Comparison of ENCODE assay signal across 9 mouse cellular contexts in the genomic region with DNA sequence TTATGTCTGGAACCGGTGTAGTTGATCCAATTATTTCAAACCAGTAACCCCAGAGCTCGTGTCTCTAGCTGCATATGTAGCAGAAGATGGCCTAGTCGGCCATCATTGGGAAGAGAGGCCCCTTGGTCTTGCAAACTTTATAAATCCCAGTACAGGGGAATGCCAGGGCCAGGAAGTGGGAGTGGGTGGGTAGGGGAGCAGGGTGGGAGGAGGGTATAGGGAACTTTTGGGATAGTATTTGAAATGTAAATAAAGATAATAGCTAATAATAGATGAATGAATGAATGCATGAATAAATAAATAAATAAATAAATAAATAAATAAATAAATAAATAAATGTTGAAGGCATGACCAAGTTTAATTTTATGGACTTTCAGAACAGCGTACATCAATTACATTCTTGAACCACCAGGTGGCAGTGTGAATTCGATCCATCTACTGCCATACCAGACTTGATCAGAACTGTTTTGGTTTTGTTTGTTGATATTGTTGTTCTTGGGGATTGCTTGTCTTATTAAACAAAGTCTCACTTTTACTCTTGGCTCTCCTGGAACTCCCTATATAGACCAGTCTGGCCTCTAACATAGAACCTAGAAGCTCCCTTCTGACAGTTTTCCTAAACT. TPM values are rescaled to one million over a fixed set of nuclear protein-coding genes. Genes with fewer than 3 reads are reported as not detected.
DNase-seq lines count a peak whose midpoint lies in the region; ATAC-seq lines count a peak whose summit lies in the region.
"Not testable (repeated sequence)": the region's sequence is repeated elsewhere in the genome, so short reads cannot be mapped to it uniquely, and the experiment has no call there.
"Had no signal": no experiment of that assay in that cellular context is flagged by ENCODE, and none has a peak within 500 bp of the region (broad histone marks: within the 10 kb centered on the region; RNA-seq: fewer than 3 reads in every experiment).

No protein-coding gene starts in this region.

- not testable (repeated sequence) for H3K36me3 ChIP-seq in forebrain, embryonic 15.5 days; hindbrain, embryonic 15.5 days

- H3K9ac ChIP-seq in forebrain, embryonic 15.5 days (replicated peaks); hindbrain, embryonic 15.5 days: not testable (repeated sequence)

- 53% methylated on average over 5 of the region's 5 CpGs for WGBS in forebrain, embryonic 15.5 days
- 58% methylated on average over 5 of the region's 5 CpGs for WGBS in hindbrain, embryonic 15.5 days

- H3K4me1 ChIP-seq in forebrain, embryonic 15.5 days; hindbrain, embryonic 15.5 days (replicated peaks): not testable (repeated sequence)

- H3K27ac ChIP-seq in forebrain, embryonic 15.5 days (replicated peaks); hindbrain, embryonic 15.5 days (replicated peaks): not testable (repeated sequence)

- peak; percentile 54 for DNase-seq in R1 (ENCODE audit: low read depth, low spot score)
- peak; percentile 23 for DNase-seq in cerebellum, adult 9-10 months
- peak; percentile 5 for DNase-seq in layer of hippocampus, adult 9-10 months (ENCODE audit: low spot score)
- peak; percentile 19 for DNase-seq in lung, postnatal 25 days (ENCODE audit: low spot score)
- DNase-seq in retina, adult 2 months (ENCODE audit: low read depth, low spot score) = peak; percentile 6

- not testable (repeated sequence) for H3K27me3 ChIP-seq in forebrain, embryonic 15.5 days; hindbrain, embryonic 15.5 days

- not testable (repeated sequence) for H3K4me2 ChIP-seq in forebrain, embryonic 15.5 days (replicated peaks); hindbrain, embryonic 15.5 days

- H3K4me3 ChIP-seq in forebrain, embryonic 15.5 days; hindbrain, embryonic 15.5 days: not testable (repeated sequence)

- ATAC-seq in forebrain, embryonic 15.5 days (replicated peaks) = 0 out of 2 replicates have a peak, but pooled peaks have one; percentile 38
- ATAC-seq in hindbrain, embryonic 15.5 days (ENCODE audit: low FRiP score, low read depth) = 0 out of 2 replicates have a peak, but pooled peaks have one; percentile 61

- H3K9me3 ChIP-seq in forebrain, embryonic 15.5 days; hindbrain, embryonic 15.5 days: not testable (repeated sequence)

RNA-seq across cellular contexts. Expression of gene Olfr514, which starts 11.1 kb away (rescaled TPM):
- not detected in 2 replicates for polyA plus RNA-seq in forebrain, embryonic 15.5 days (2015; fragmentation: Nextera tagmentation; extraction: Ambion mirVana)
- polyA plus RNA-seq in hindbrain, embryonic 15.5 days (2015; fragmentation: Nextera tagmentation; extraction: Ambion mirVana) = not detected in 2 replicates
- polyA plus RNA-seq: heart, embryonic 16.5 days; stomach, embryonic 14.5 days had no signal

RNA-seq across cellular contexts. Expression of gene Olfr516, which starts 35.6 kb away (rescaled TPM):
- polyA plus RNA-seq in forebrain, embryonic 15.5 days (2015; fragmentation: Nextera tagmentation; extraction: Ambion mirVana) = not detected in 2 replicates
- polyA plus RNA-seq in hindbrain, embryonic 15.5 days (2015; fragmentation: Nextera tagmentation; extraction: Ambion mirVana) = not detected in 2 replicates
- polyA plus RNA-seq: heart, embryonic 16.5 days; stomach, embryonic 14.5 days had no signal

RNA-seq across cellular contexts. Expression of gene Olfr517, which starts 57.5 kb away (rescaled TPM):
- polyA plus RNA-seq in forebrain, embryonic 15.5 days (2015; fragmentation: Nextera tagmentation; extraction: Ambion mirVana) = not detected in 2 replicates
- not detected in 2 replicates for polyA plus RNA-seq in hindbrain, embryonic 15.5 days (2015; fragmentation: Nextera tagmentation; extraction: Ambion mirVana)
- polyA plus RNA-seq: heart, embryonic 16.5 days; stomach, embryonic 14.5 days had no signal
